Mouse (Mus musculus) v-Abl transformed pro-B cells (cell line): ENCODE data around the gene Crtc2.
"Not testable (repeated sequence)": the region's sequence is repeated elsewhere in the genome, so short reads cannot be mapped to it uniquely, and the experiment has no call there.

Source experiments
- in situ Hi-C, 2 experiments: fragments of 400-800 bp; cut with MboI; formaldehyde crosslinking; loops; one replicate each; pipeline ENCODE4 v1.15.1; 2025; ENCODE audit not compliant: unreplicated experiment in 2 of 2

Gene Crtc2

GRCm38 (mm10) chr3:90231507-90232333 is 22.2 kb upstream of the Crtc2 start, which contains the start of gene Jtb:
Gene Jtb, plus strand, starts transcription at chr3:90231597.
- in situ Hi-C loops: no loop called here

- in situ Hi-C loops: no loop called here
Observed at GRCm38 (mm10) chr3:90241251-90241650, 12.7 kb upstream of the Crtc2 start.

- in situ Hi-C loops: no loop called here
Observed at GRCm38 (mm10) chr3:90241669-90242358, 12.1 kb upstream of the Crtc2 start.

GRCm38 (mm10) chr3:90242984-90243775 is 10.8 kb upstream of the Crtc2 start, which contains the start of gene Creb3l4:
Gene Creb3l4, minus strand, starts transcription at chr3:90243512.
- in situ Hi-C loops: no loop called here

DNA sequence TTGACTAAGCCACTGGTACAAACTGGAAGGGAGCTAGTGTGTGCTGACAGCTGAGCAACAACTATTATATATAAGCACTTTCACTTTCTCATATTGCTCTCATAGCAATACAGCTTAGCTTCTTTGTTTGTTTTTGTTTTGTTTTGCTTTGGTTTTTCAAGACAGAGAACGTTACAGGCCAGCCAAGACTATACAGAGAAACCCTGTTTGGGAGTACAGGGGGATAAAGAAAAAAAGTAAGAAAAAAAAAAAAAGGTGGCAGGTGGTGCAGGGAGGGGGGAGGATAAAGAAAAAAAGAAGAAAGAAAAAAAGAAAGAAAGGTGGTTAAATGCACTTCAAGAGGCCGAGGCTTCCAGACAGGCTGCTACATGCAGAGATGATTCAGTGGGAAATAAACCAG is 8.6 kb upstream of the Crtc2 start:
- in situ Hi-C loops: no loop called here

GRCm38 (mm10) chr3:90247630-90247959 is 6.4 kb upstream of the Crtc2 start:
- in situ Hi-C loops: no loop called here

GRCm38 (mm10) chr3:90247960-90248745 is 5.8 kb upstream of the Crtc2 start, which contains the start of gene Slc39a1:
Gene Slc39a1, plus strand, starts transcription at chr3:90248172.
- in situ Hi-C loops: no loop called here

- in situ Hi-C loops: no loop called here
Observed at GRCm38 (mm10) chr3:90248746-90249100, 5.2 kb upstream of the Crtc2 start.

GRCm38 (mm10) chr3:90250791-90251190 is 3.2 kb upstream of the Crtc2 start:
- in situ Hi-C loops: no loop called here

DNA sequence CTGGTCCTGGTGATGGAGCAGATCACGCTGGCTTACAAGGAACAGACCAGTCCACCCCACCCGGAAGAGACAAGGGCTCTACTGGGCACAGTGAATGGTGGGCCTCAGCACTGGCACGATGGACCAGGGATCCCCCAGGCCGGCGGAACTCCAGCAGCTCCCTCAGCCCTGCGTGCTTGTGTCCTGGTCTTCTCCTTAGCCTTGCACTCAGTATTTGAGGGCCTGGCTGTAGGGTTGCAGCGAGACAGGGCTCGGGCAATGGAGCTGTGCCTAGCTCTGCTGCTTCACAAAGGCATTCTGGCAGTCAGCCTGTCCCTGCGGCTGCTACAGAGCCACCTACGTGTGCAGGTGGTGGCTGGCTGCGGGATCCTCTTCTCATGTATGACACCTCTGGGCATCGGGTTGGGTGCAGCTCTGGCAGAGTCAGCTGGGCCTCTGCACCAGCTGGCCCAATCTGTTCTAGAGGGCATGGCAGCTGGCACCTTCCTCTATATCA is 2.2 kb upstream of the Crtc2 start:
- in situ Hi-C loops: not testable (repeated sequence)

GRCm38 (mm10) chr3:90252659-90253058 is 1.3 kb upstream of the Crtc2 start:
- in situ Hi-C loops: not testable (repeated sequence)

GRCm38 (mm10) chr3:90253174-90253573 is 789 bp upstream of the Crtc2 start:
- in situ Hi-C loops: not testable (repeated sequence)

- in situ Hi-C loops: no loop called here
Observed at GRCm38 (mm10) chr3:90254419-90255193, 643 bp downstream of the Crtc2 start.

- in situ Hi-C loops: no loop called here
Observed at GRCm38 (mm10) chr3:90255194-90255565, 1.2 kb downstream of the Crtc2 start.

- in situ Hi-C loops: no loop called here
Observed at GRCm38 (mm10) chr3:90255784-90256353, 1.9 kb downstream of the Crtc2 start.

DNA sequence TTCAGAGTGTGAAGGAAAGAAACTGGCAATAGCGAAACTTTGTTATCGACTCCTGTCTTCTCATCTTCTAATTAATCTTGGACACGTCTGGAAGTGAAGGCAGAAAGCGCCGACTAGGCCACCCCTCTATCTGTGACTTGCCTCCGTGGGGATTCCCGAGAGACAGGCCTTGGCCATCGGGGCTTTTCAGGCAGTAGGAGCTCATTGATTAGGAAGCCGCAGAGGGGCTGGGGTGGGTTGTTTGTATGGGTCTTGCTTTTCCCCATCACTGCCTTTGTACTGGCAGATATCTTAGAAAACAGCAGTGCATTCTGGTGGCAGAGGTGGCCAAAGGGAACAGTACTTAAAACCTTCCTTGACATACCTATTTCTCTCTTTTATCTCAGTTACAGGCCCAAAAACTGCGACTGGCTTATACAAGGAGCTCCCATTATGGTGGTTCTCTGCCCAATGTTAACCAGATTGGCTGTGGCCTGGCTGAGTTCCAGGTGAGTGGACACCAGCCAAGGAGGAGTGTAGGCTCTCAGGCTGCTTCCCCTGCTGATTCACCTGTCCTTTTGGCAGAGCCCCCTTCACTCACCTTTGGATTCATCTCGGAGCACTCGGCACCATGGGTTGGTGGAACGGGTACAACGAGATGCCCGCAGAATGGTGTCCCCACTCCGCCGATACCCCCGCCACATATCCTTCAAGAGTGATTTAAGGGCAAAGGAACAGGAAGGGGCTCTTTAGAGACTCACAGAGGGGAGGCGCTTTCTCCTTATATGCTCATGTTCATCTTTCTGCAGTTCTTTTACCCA is 3.0 kb downstream of the Crtc2 start:
- in situ Hi-C loops: no loop called here

DNA sequence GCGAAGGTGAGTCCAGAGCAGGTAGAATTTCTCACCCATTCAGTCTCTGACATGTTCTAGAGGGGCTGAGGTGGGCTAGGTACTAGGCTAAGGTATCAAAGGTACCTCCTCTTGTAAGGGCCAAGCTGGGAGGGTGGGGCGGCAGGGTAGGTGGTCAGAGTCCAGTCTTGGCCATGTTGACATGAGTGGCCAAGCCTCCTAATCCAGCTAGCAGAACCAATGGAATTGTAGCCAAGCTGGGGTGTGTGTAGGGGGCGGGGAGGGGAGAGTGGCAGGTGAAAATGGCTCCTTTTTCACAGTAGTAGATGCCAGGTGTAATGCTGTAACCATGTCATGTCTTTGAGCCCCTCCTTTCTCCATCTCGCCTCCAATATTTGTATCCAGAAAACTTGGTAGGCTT is 4.6 kb downstream of the Crtc2 start:
- in situ Hi-C loops: no loop called here

DNA sequence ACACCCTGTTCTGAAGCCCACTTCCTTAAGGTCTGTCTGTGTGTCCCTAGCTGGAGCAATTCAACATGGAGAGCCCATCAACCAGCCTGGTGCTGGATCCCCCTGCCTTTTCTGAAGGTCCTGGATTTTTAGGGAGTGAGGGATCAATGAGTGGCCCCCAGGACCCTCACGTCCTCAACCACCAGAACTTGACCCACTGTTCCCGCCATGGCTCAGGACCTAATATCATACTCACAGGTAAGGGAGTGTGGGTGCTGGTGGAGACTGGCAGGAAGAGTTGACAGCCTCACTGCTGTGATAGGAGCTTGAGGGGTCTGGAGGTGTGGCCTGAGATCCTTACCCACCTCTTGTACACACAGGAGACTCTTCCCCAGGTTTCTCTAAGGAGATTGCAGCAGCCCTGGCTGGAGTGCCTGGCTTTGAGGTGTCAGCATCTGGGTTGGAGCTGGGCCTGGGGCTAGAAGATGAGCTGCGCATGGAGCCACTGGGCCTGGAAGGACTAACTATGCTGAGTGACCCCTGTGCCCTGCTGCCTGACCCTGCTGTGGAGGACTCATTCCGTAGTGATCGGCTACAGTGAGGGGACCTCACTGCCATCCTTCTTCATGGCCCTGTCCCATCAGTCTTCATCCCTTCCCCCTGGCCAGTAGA is 9.3 kb downstream of the Crtc2 start:
- in situ Hi-C loops: no loop called here
